Mouse (Mus musculus) gastrocnemius, postnatal 14 days (tissue): Measurements from ENCODE around the gene Espn. TPM values are rescaled to one million over a fixed set of nuclear protein-coding genes. Genes with fewer than 3 reads are reported as not detected.

Source experiments
- DNase-seq: peaks from one replicate; pipeline ENCODE4 v3.0.0; 2021; ENCODE audit warnings: mixed read lengths
- intact Hi-C: fragments of 180-260 bp; cut with DNase I; formaldehyde crosslinking; loops from one replicate; pipeline ENCODE4 v1.15.1; 2025; ENCODE audit warnings: low total_unique reads
- total RNA-seq, 2 experiments: library from RNA; stranded (reverse); gene quantifications; 2 replicates each; pipeline ENCODE4 v1.2.3; 2021

Gene Espn
- total RNA-seq, 2 experiments from 2014 or later, result 0.58 to 0.90 TPM

DNA sequence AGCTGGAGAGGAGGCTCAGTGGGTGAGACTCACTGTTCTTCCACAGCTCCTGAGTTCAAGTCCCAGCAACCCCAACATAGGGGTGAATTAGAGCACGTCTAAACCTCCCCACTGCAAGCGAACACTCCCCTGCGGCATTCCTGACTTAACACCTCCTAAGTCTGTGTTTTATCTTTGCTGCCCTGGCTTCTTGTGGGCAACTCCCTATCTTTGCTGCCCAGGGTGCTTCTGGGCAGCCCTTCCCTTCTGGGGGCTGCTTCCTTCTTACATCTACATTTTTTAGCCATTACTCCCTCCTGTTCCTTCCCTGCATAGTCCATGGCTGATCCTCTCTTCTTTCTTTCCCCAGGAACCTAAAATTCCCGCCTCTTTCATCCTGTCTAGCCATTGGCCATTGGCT, 41.5 kb downstream of the Espn start:
- intact Hi-C loops, result no loop called here

GRCm38 (mm10) chr4:152109509-152109908, 42.7 kb downstream of the Espn start:
- intact Hi-C loops, result no loop called here

More for the DNA sequence above, 41.5 kb downstream of the Espn start:
- DNase-seq, result no peak

GRCm38 (mm10) chr4:152108673-152109072, 43.5 kb downstream of the Espn start:
- intact Hi-C loops, result no loop called here
- no peak for DNase-seq

More at GRCm38 (mm10) chr4:152109509-152109908, 42.7 kb downstream of the Espn start:
- peak; percentile 2 for DNase-seq

DNA sequence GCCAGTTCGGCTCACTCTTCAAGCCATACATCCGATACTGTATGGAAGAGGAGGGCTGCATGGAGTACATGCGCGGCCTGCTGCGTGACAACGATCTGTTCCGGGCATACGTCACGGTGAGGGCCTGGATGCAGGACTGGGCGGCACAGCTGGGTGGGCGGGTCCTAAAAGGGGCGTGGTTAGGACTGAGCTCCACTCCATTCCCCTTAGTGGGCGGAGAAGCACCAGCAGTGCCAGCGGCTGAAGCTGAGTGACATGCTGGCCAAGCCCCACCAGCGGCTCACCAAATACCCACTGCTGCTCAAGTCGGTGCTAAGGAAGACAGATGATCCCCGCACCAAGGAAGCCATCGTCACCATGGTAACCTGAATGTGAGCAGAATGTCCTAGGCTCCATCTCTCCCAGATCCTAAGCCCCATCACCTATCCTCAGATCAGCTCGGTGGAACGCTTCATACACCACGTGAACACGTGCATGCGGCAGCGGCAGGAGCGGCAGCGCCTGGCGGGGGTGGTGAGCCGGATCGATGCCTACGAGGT, 44.1 kb downstream of the Espn start:
- intact Hi-C loops, result no loop called here
- DNase-seq, result peak; percentile 60

- no peak for DNase-seq
- intact Hi-C loops, result no loop called here
Observed at GRCm38 (mm10) chr4:152107493-152107892, 44.7 kb downstream of the Espn start.

GRCm38 (mm10) chr4:152106746-152107145, 45.4 kb downstream of the Espn start:
- no peak for DNase-seq
- intact Hi-C loops, result no loop called here

- DNase-seq, result peak; percentile 72
Observed at GRCm38 (mm10) chr4:152103025-152103424, 49.1 kb downstream of the Espn start.

DNA sequence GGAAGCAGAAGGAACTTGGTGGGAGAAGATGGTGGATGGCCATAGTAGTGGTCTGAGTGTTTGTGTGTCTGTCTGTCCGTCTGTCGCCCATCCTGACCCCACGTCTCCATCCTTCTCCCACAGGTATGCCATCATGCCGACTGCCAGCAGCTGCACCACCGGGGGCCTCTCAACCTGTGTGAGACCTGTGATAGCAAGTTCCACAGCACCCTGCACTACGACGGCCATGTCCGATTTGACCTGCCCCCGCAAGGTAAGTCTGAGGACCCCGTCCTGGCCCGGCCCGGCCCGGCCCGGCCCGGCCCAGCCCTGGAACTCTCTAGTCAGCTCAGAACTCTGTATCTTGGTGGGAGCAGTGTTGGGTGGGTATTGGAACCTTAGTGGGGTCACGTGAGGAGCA, 50.2 kb downstream of the Espn start:
- DNase-seq, result no peak
- intact Hi-C loops, result no loop called here

More at GRCm38 (mm10) chr4:152103025-152103424, 49.1 kb downstream of the Espn start:
- intact Hi-C loops, result no loop called here

DNA sequence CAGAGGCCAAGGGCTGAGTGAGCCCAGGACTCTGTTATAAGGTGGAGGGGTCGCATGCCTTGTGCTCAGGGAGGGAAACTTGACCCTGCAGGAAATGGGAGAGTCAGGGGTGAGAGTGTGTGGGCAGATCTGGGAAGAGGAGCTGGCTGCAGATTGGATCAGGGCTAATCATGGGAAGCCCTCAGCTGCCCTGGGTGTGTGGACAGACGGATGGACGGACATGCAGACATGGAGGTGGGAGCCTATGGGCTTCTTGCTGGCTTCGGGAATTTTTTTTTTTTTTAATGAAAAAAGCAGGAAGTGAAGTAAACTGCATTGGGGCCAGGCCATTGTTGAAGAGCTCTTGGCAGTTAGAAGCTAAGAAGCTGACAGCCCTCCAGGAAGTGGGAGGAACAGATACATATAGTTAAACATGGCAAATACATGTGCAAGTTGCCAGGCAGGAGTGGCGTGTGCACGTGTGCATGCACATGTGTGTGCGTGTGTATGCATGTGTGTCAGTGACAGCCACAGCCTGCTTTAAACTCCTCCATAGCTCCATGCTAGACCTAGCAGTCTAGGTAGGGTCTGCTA, 51.0 kb downstream of the Espn start:
- intact Hi-C loops, result no loop called here
- DNase-seq, result no peak

GRCm38 (mm10) chr4:152100541-152100940, 51.6 kb downstream of the Espn start:
- intact Hi-C loops, result no loop called here
- DNase-seq, result no peak

- DNase-seq, result no peak
- intact Hi-C loops, result loop anchor here (5.0 kb wide), 1 partner anchor 121 kb away; no protein-coding TSS in a partner anchor
Observed at GRCm38 (mm10) chr4:152097911-152098799, 54.0 kb downstream of the Espn start.

- DNase-seq, result no peak
- intact Hi-C loops, result loop anchor here (5.0 kb wide), 1 partner anchor 120 kb away; no protein-coding TSS in a partner anchor
Observed at GRCm38 (mm10) chr4:152096927-152097326, 55.2 kb downstream of the Espn start.

DNA sequence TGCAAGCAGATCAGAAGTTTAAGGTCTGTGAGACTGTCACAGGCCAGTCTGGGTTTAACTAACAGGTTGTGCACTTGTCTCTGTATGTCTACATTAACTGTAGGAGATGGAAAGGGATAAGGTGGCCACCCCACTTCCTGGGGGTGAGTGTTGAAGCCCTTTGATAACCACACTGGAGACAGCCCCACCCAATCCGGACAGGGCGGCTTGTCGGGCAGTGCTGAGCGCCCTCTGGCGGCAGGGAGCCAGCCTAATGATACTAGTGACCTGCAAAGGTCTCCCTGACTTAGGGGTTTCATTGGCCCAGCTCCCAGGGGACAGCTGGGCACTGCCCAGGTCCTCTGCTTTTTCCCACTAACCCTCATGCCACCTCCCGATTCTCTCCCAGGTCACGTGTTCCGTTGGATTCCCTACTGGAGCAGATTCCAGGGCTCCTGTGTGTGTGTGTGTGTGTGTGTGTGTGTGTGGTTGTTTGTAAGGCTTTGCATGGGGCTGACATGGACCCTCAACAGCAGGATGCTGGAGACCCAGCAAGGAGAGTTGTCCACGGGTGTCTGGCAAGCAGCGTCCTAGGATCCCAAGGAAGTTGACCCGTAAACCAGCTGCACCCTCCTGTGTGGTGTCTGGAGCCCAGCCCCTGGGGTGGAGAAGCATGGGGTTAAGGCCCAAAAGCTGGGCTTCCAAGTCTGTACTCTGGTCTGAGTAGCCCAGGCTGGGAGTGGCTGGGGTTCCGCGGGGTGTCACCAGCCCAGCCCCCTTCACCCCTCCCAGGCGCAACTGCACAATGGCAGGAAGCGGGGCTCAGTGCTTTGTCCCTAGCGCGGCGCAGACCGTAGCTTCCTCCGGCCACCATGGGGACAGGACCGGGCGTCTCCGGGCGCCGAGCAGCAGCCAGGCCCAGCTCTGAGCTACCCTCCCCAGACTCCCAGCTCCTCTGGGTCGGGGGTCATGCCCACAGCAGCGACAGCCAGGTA, 55.9 kb downstream of the Espn start:
- intact Hi-C loops, result loop anchor here (5.0 kb wide), 1 partner anchor 119 kb away; no protein-coding TSS in a partner anchor
- peak; percentile 81 for DNase-seq

GRCm38 (mm10) chr4:152094233-152094632, 57.9 kb downstream of the Espn start:
- no peak for DNase-seq
- intact Hi-C loops, result loop anchor here (5.0 kb wide), 1 partner anchor 52 kb away; no protein-coding TSS in a partner anchor

DNA sequence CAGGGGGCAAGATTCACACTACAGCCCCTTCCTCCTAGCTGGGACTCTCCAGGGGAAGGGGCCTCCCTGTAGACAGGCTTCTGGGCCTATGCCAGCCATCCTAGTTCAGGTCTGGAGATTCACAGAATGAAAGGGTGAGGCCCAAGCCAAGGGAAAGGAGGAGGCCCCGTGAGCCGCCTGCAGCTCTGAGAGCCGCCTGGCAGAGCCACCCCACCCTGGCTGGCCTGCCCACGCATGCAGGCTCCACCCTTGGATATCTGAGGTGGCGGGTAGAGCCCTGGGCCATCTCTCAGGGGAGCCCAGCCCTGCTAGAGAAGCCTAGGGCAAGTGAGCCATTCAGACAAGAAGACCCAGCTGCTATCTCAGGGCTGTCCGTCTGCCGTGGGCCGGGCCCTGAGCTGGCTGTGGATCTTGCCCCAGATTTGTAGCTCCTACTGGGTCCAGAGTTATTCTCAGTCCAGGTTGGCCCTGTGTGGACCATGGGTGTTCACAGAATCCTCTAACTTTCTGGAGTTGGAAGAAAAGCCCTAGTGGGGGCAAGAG, 59.3 kb downstream of the Espn start:
- DNase-seq, result no peak
- intact Hi-C loops, result loop anchor here (5.0 kb wide), 1 partner anchor 51 kb away; no protein-coding TSS in a partner anchor

- intact Hi-C loops, result loop anchor here (5.0 kb wide), 1 partner anchor 48 kb away; no protein-coding TSS in a partner anchor
- no peak for DNase-seq
Observed at GRCm38 (mm10) chr4:152090191-152090590, 62.0 kb downstream of the Espn start.

DNA sequence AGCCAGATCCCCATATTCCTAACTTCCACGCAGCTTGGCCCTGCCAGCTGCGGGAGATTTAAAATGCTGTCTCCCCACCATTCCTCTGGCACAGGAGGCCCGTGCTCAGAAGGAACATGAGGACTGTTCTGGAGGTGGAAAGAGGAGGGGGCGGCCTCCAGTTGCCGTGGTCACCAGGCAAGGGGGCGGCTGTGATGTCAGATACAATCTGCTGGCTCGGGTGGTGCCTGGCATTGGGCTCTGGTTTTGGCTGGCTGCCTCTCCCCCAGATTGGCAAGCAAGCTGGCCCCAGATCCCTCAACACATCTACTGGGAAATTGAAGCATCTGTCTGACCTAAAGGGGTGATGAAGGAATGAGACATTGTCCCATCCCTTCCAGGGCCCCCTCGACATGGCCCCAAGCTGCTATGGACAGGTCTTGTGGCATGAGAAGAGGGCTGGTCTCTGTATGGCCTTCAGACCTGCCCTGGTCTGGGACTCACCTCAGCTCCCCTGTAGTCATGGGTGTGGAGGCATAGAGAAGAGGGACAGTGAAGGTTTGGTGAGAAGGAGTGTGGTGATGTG, 63.5 kb downstream of the Espn start:
- intact Hi-C loops, result no loop called here
- DNase-seq, result no peak

- intact Hi-C loops, result no loop called here
- no peak for DNase-seq
Observed at GRCm38 (mm10) chr4:152088133-152088532, 64.0 kb downstream of the Espn start.
